Mouse (Mus musculus): ENCODE data around the gene Plb1. TPM values are rescaled to one million over a fixed set of nuclear protein-coding genes. Genes with fewer than 3 reads are reported as not detected.

The Plb1 gene
- total RNA-seq, 2 experiments from 2014 or later = 0.91 to 1.8 TPM

GRCm38 (mm10) chr5:32308647-32309046 lies 76.1 kb downstream of the Plb1 start:
- intact Hi-C loops (cut with DNase I) = no loop called here
- no peak for DNase-seq (ENCODE audit: extremely low spot score in 1 of 2, low spot score in 2 of 2)
- H3K4me3 ChIP-seq = no peak overlapping the region
- no peak overlapping the region for H3K27ac ChIP-seq
- no peak for TF ChIP-seq CTCF (IDR thresholded peaks at IDR 0.05)

- intact Hi-C loops (cut with DNase I) = no loop called here
- H3K27ac ChIP-seq = no peak overlapping the region
- peak in 1 of 2 experiments; percentile 18 for DNase-seq (ENCODE audit: extremely low spot score in 1 of 2, low spot score in 2 of 2)
- no peak for TF ChIP-seq CTCF (IDR thresholded peaks at IDR 0.05)
- no peak overlapping the region for H3K4me3 ChIP-seq
These were observed 77.2 kb downstream of the Plb1 start for GRCm38 (mm10) chr5:32309714-32310113.

GRCm38 (mm10) chr5:32310802-32311201 lies 78.3 kb downstream of the Plb1 start:
- no peak for TF ChIP-seq CTCF (IDR thresholded peaks at IDR 0.05)
- Histone ChIP-seq H3K4me3 (no peak overlapping the region), H3K27ac (no peak overlapping the region)
- intact Hi-C loops (cut with DNase I) = no loop called here
- DNase-seq (ENCODE audit: extremely low spot score in 1 of 2, low spot score in 2 of 2) = no peak

GRCm38 (mm10) chr5:32311589-32312166 lies 79.2 kb downstream of the Plb1 start:
- Histone ChIP-seq H3K4me3 (no peak overlapping the region), H3K27ac (no peak overlapping the region)
- intact Hi-C loops (cut with DNase I) = no loop called here
- no peak for DNase-seq (ENCODE audit: extremely low spot score in 1 of 2, low spot score in 2 of 2)
- no peak for TF ChIP-seq CTCF (IDR thresholded peaks at IDR 0.05)

- Histone ChIP-seq H3K4me3 (no peak overlapping the region), H3K27ac (no peak overlapping the region)
- intact Hi-C loops (cut with DNase I) = no loop called here
- TF ChIP-seq CTCF (IDR thresholded peaks at IDR 0.05) = no peak
- no peak for DNase-seq (ENCODE audit: extremely low spot score in 1 of 2, low spot score in 2 of 2)
These were observed 81.2 kb downstream of the Plb1 start for GRCm38 (mm10) chr5:32313671-32314070.

GRCm38 (mm10) chr5:32314731-32315130 lies 82.2 kb downstream of the Plb1 start:
- Histone ChIP-seq H3K27ac (no peak overlapping the region), H3K4me3 (no peak overlapping the region)
- DNase-seq (ENCODE audit: extremely low spot score in 1 of 2, low spot score in 2 of 2) = peak; percentile 41 to 44
- TF ChIP-seq CTCF (IDR thresholded peaks at IDR 0.05) = no peak; the same call in 1 of the 2 replicates
- intact Hi-C loops (cut with DNase I) = no loop called here

GRCm38 (mm10) chr5:32322146-32322811 lies 89.8 kb downstream of the Plb1 start:
- peak; percentile 91 for TF ChIP-seq CTCF (IDR thresholded peaks at IDR 0.05)
- DNase-seq (ENCODE audit: extremely low spot score in 1 of 2, low spot score in 2 of 2) = peak; percentile 51 to 67
- Histone ChIP-seq H3K4me3 (no peak overlapping the region), H3K27ac (no peak overlapping the region)
- intact Hi-C loops (cut with DNase I) = loop anchor here (1.0 to 5.0 kb wide), 3 partner anchors 140 to 335 kb away; no protein-coding TSS in a partner anchor

- no peak overlapping the region for H3K4me3 ChIP-seq
- no peak overlapping the region for H3K27ac ChIP-seq
- no peak for TF ChIP-seq CTCF (IDR thresholded peaks at IDR 0.05)
- intact Hi-C loops (cut with DNase I) = no loop called here
- DNase-seq (ENCODE audit: extremely low spot score in 1 of 2, low spot score in 2 of 2) = no peak
These were observed 95.6 kb downstream of the Plb1 start for GRCm38 (mm10) chr5:32328139-32328538.

- intact Hi-C loops (cut with DNase I) = no loop called here
- DNase-seq (ENCODE audit: extremely low spot score in 1 of 2, low spot score in 2 of 2) = no peak
- H3K4me3 ChIP-seq = no peak overlapping the region
- no peak for TF ChIP-seq CTCF (IDR thresholded peaks at IDR 0.05)
- H3K27ac ChIP-seq = no peak overlapping the region
These were observed 100.1 kb downstream of the Plb1 start for GRCm38 (mm10) chr5:32332591-32332990.

GRCm38 (mm10) chr5:32335172-32335571 lies 102.7 kb downstream of the Plb1 start:
- intact Hi-C loops (cut with DNase I) = no loop called here
- TF ChIP-seq CTCF (IDR thresholded peaks at IDR 0.05) = no peak
- no peak overlapping the region for H3K4me3 ChIP-seq
- peak; percentile 27 to 46 for DNase-seq (ENCODE audit: extremely low spot score in 1 of 2, low spot score in 2 of 2)
- peak overlapping the region; percentile 53; the same call in 1 of the 2 replicates for H3K27ac ChIP-seq

GRCm38 (mm10) chr5:32336092-32336491 lies 103.6 kb downstream of the Plb1 start:
- TF ChIP-seq CTCF (IDR thresholded peaks at IDR 0.05) = no peak
- Histone ChIP-seq H3K27ac (peak overlapping the region; percentile 67), H3K4me3 (no peak overlapping the region)
- intact Hi-C loops (cut with DNase I) = loop anchor here (1.0 kb wide), 1 partner anchor 123 kb away; no protein-coding TSS in a partner anchor
- DNase-seq (ENCODE audit: extremely low spot score in 1 of 2, low spot score in 2 of 2) = peak in 1 of 2 experiments; percentile 55

GRCm38 (mm10) chr5:32337336-32337735 lies 104.8 kb downstream of the Plb1 start:
- no peak overlapping the region for H3K27ac ChIP-seq
- TF ChIP-seq CTCF (IDR thresholded peaks at IDR 0.05) = no peak
- H3K4me3 ChIP-seq = no peak overlapping the region
- intact Hi-C loops (cut with DNase I) = no loop called here
- DNase-seq (ENCODE audit: extremely low spot score in 1 of 2, low spot score in 2 of 2) = no peak

- H3K4me3 ChIP-seq = no peak overlapping the region
- intact Hi-C loops (cut with DNase I) = no loop called here
- peak; percentile 24 for TF ChIP-seq CTCF (IDR thresholded peaks at IDR 0.05)
- DNase-seq (ENCODE audit: extremely low spot score in 1 of 2, low spot score in 2 of 2) = no peak
- peak overlapping the region; percentile 48 for H3K27ac ChIP-seq
These were observed 105.8 kb downstream of the Plb1 start for GRCm38 (mm10) chr5:32338339-32338738.

Data from left cerebral cortex, adult 2 months (tissue).